Mouse (Mus musculus) neural tube, embryonic 15.5 days (tissue): ENCODE results near the gene Nell1. TPM values are rescaled to one million over a fixed set of nuclear protein-coding genes. Genes with fewer than 3 reads are reported as not detected.
"Not testable (repeated sequence)": the region's sequence is repeated elsewhere in the genome, so short reads cannot be mapped to it uniquely, and the experiment has no call there.

Experiments used
- ATAC-seq: fragments of 200-750 bp; cut with Nextera tagmentation; 2 replicates; pipeline ENCODE4 v1.8.0; 2017; ENCODE audit warnings: mild to moderate bottlenecking, moderate TSS enrichment, moderate library complexity; ENCODE audit not compliant: low FRiP score
- H3K27ac ChIP-seq: fragments of 300-500 bp; sonication (generic); replicated peaks from 2 replicates; pipeline ENCODE4 v1.5.1; 2015; ENCODE audit warnings: mild to moderate bottlenecking, inconsistent platforms
- H3K27me3 ChIP-seq: fragments of 300-500 bp; sonication (generic); replicated peaks from 2 replicates; pipeline ENCODE4 v1.6.1; 2015; ENCODE audit warnings: inconsistent platforms
- H3K36me3 ChIP-seq: fragments of 300-500 bp; sonication (generic); 2 replicates; pipeline ENCODE4 v1.6.1; 2015; ENCODE audit warnings: inconsistent platforms
- H3K4me1 ChIP-seq: fragments of 300-500 bp; sonication (generic); 2 replicates; pipeline ENCODE4 v1.6.1; 2015; ENCODE audit warnings: inconsistent platforms
- H3K4me2 ChIP-seq: fragments of 300-500 bp; sonication (generic); 2 replicates; pipeline ENCODE4 v1.6.1; 2015; ENCODE audit warnings: inconsistent platforms, mild to moderate bottlenecking, moderate library complexity
- H3K4me3 ChIP-seq: fragments of 300-500 bp; sonication (generic); replicated peaks from 2 replicates; pipeline ENCODE4 v1.5.1; 2015; ENCODE audit warnings: mild to moderate bottlenecking, inconsistent platforms
- H3K9ac ChIP-seq: fragments of 300-500 bp; sonication (generic); replicated peaks from 2 replicates; pipeline ENCODE4 v1.6.1; 2015; ENCODE audit warnings: mild to moderate bottlenecking, inconsistent platforms
- H3K9me3 ChIP-seq: fragments of 300-500 bp; sonication (generic); replicated peaks from 2 replicates; pipeline ENCODE4 v1.6.1; 2016; ENCODE audit warnings: inconsistent platforms
- WGBS: fragments of 180-500 bp; shearing (Covaris S2); methylation state at CpG from one replicate; pipeline ENCODE4 v1.1.7; 2015; ENCODE audit warnings: mixed read lengths; 5-methylcytosine and 5-hydroxymethylcytosine counted together
- polyA plus RNA-seq: library from polyadenylated mRNA; unstranded; fragments of >200 nt; fragmentation: Nextera tagmentation; extraction: Ambion mirVana; gene quantifications from 2 replicates; pipeline ENCODE4 v1.2.1, GENCODE M21; 2015

The Nell1 gene
- 36.9 and 46.0 TPM in 2 replicates for polyA plus RNA-seq

- Histone ChIP-seq H3K27ac (peak within 1 kb of the TSS; percentile 60), H3K4me3 (peak within 1 kb of the TSS; percentile 55), H3K27me3 (peaks cover 49% of the 10 kb centered on the region), H3K4me1 (peaks cover 23% of the 10 kb centered on the region), H3K36me3 (no peaks in the 10 kb centered on the region), H3K4me2 (peak within 1 kb of the TSS; percentile 96), H3K9me3 (no peaks in the 10 kb centered on the region), H3K9ac (peak within 1 kb of the TSS; percentile 61)
- peak; percentile 63 for ATAC-seq
- under 1% methylated on average over 52 of the region's 52 CpGs for WGBS
Observed at GRCm38 (mm10) chr7:49974841-49975440, at the start of gene Nell1. Nell1 (plus strand) TSS chr7:49974864.

- WGBS = 65% methylated on average over 3 of the region's 3 CpGs
- H3K4me3 ChIP-seq = no peak overlapping the region
- no peak overlapping the region for H3K4me2 ChIP-seq
- no peak for ATAC-seq
- H3K4me1 ChIP-seq = 0 out of 2 replicates have a peak, but pooled peaks cover 4% of the 10 kb centered on the region
- H3K9me3 ChIP-seq = no peaks in the 10 kb centered on the region
- 0 out of 2 replicates have a peak, but pooled peaks cover 2% of the 10 kb centered on the region for H3K36me3 ChIP-seq
- H3K27ac ChIP-seq = no peak overlapping the region
- no peaks in the 10 kb centered on the region for H3K27me3 ChIP-seq
- no peak overlapping the region for H3K9ac ChIP-seq
Observed at GRCm38 (mm10) chr7:49928571-49928970, 46.1 kb upstream of the Nell1 start.

- no peak overlapping the region for H3K9ac ChIP-seq
- WGBS = 75% methylated on average over 4 of the region's 4 CpGs
- 0 out of 2 replicates have a peak, but pooled peaks cover 2% of the 10 kb centered on the region for H3K36me3 ChIP-seq
- no peaks in the 10 kb centered on the region for H3K9me3 ChIP-seq
- no peak overlapping the region for H3K4me3 ChIP-seq
- ATAC-seq = no peak
- no peaks in the 10 kb centered on the region for H3K4me1 ChIP-seq
- no peak overlapping the region for H3K4me2 ChIP-seq
- H3K27ac ChIP-seq = no peak overlapping the region
- H3K27me3 ChIP-seq = no peaks in the 10 kb centered on the region
Observed at GRCm38 (mm10) chr7:49929999-49930398, 44.7 kb upstream of the Nell1 start.

- not testable (repeated sequence) for H3K4me1 ChIP-seq, H3K9ac ChIP-seq, H3K36me3 ChIP-seq, H3K4me3 ChIP-seq, H3K9me3 ChIP-seq, ATAC-seq, H3K27me3 ChIP-seq, H3K4me2 ChIP-seq, H3K27ac ChIP-seq
- 84% methylated on average over 14 of the region's 14 CpGs for WGBS
Observed at GRCm38 (mm10) chr7:49933386-49934115, 41.1 kb upstream of the Nell1 start.

- WGBS = 93% methylated on average over 3 of the region's 3 CpGs
- no peak for ATAC-seq
- H3K4me2 ChIP-seq = no peak overlapping the region
- H3K4me1 ChIP-seq = no peaks in the 10 kb centered on the region
- no peak overlapping the region for H3K4me3 ChIP-seq
- H3K36me3 ChIP-seq = no peaks in the 10 kb centered on the region; the same call in 1 of the 2 replicates
- H3K27ac ChIP-seq = no peak overlapping the region
- no peaks in the 10 kb centered on the region for H3K9me3 ChIP-seq
- no peak overlapping the region for H3K9ac ChIP-seq
- H3K27me3 ChIP-seq = no peaks in the 10 kb centered on the region
Observed at GRCm38 (mm10) chr7:49936821-49937220, 37.8 kb upstream of the Nell1 start.

- 66% methylated on average over 3 of the region's 3 CpGs for WGBS
- Histone ChIP-seq H3K4me1 (0 out of 2 replicates have a peak, but pooled peaks cover 2% of the 10 kb centered on the region), H3K4me3 (no peak overlapping the region), H3K9me3 (no peaks in the 10 kb centered on the region), H3K27ac (no peak overlapping the region), H3K4me2 (no peak overlapping the region), H3K27me3 (no peaks in the 10 kb centered on the region), H3K9ac (no peak overlapping the region), H3K36me3 (peaks cover 4% of the 10 kb centered on the region; the same call in 1 of the 2 replicates)
- no peak for ATAC-seq
Observed at GRCm38 (mm10) chr7:49942023-49942422, 32.6 kb upstream of the Nell1 start.

GRCm38 (mm10) chr7:49942490-49942889 is 32.2 kb upstream of the Nell1 start:
- H3K4me2 ChIP-seq = no peak overlapping the region
- H3K27me3 ChIP-seq = no peaks in the 10 kb centered on the region
- peak; percentile 33; the same call in 1 of the 2 replicates for ATAC-seq
- H3K27ac ChIP-seq = no peak overlapping the region
- no peak overlapping the region for H3K4me3 ChIP-seq
- 65% methylated on average over 5 of the region's 5 CpGs for WGBS
- 0 out of 2 replicates have a peak, but pooled peaks cover 2% of the 10 kb centered on the region for H3K4me1 ChIP-seq
- no peaks in the 10 kb centered on the region for H3K9me3 ChIP-seq
- no peak overlapping the region for H3K9ac ChIP-seq
- H3K36me3 ChIP-seq = peaks cover 4% of the 10 kb centered on the region; the same call in 1 of the 2 replicates

GRCm38 (mm10) chr7:49946691-49947090 is 28.0 kb upstream of the Nell1 start:
- WGBS = 91% methylated on average over 9 of the region's 9 CpGs
- Histone ChIP-seq H3K27ac (no peak overlapping the region), H3K4me1 (0 out of 2 replicates have a peak, but pooled peaks cover 2% of the 10 kb centered on the region), H3K4me2 (no peak overlapping the region), H3K9ac (no peak overlapping the region), H3K36me3 (peaks cover 4% of the 10 kb centered on the region), H3K4me3 (no peak overlapping the region), H3K9me3 (no peaks in the 10 kb centered on the region), H3K27me3 (no peaks in the 10 kb centered on the region)
- ATAC-seq = no peak

GRCm38 (mm10) chr7:49953546-49954181 is 21.0 kb upstream of the Nell1 start:
- ATAC-seq = no peak

GRCm38 (mm10) chr7:49954834-49955233 is 19.8 kb upstream of the Nell1 start:
- Histone ChIP-seq H3K9ac (no peak overlapping the region), H3K9me3 (no peaks in the 10 kb centered on the region), H3K27me3 (no peaks in the 10 kb centered on the region), H3K4me2 (no peak overlapping the region), H3K4me3 (no peak overlapping the region), H3K4me1 (peaks cover 13% of the 10 kb centered on the region), H3K36me3 (0 out of 2 replicates have a peak, but pooled peaks cover 3% of the 10 kb centered on the region), H3K27ac (no peak overlapping the region)
- no peak for ATAC-seq
- 39% methylated on average over 7 of the region's 7 CpGs for WGBS

More at GRCm38 (mm10) chr7:49953546-49954181, 21.0 kb upstream of the Nell1 start:
- Histone ChIP-seq H3K27me3 (no peaks in the 10 kb centered on the region), H3K4me3 (no peak overlapping the region), H3K27ac (0 out of 2 replicates have a peak overlapping the region, but pooled peaks have one; percentile 23), H3K9me3 (no peaks in the 10 kb centered on the region), H3K4me2 (no peak overlapping the region), H3K4me1 (peaks cover 13% of the 10 kb centered on the region), H3K9ac (no peak overlapping the region), H3K36me3 (0 out of 2 replicates have a peak, but pooled peaks cover 3% of the 10 kb centered on the region)
- 61% methylated on average over 4 of the region's 4 CpGs for WGBS

- Histone ChIP-seq H3K4me3 (no peak overlapping the region), H3K9me3 (no peaks in the 10 kb centered on the region), H3K27me3 (no peaks in the 10 kb centered on the region), H3K4me2 (no peak overlapping the region), H3K4me1 (peaks cover 13% of the 10 kb centered on the region), H3K36me3 (0 out of 2 replicates have a peak, but pooled peaks cover 2% of the 10 kb centered on the region), H3K27ac (no peak overlapping the region), H3K9ac (no peak overlapping the region)
- 66% methylated on average over 3 of the region's 3 CpGs for WGBS
- ATAC-seq = no peak
Observed at GRCm38 (mm10) chr7:49957142-49957541, 17.5 kb upstream of the Nell1 start.
